Mouse (Mus musculus): Measurements from ENCODE around the gene Ints3.
A peak's percentile ranks its signal among the peaks of the same experiment; 100 is the strongest.

Ints3 gene

DNA sequence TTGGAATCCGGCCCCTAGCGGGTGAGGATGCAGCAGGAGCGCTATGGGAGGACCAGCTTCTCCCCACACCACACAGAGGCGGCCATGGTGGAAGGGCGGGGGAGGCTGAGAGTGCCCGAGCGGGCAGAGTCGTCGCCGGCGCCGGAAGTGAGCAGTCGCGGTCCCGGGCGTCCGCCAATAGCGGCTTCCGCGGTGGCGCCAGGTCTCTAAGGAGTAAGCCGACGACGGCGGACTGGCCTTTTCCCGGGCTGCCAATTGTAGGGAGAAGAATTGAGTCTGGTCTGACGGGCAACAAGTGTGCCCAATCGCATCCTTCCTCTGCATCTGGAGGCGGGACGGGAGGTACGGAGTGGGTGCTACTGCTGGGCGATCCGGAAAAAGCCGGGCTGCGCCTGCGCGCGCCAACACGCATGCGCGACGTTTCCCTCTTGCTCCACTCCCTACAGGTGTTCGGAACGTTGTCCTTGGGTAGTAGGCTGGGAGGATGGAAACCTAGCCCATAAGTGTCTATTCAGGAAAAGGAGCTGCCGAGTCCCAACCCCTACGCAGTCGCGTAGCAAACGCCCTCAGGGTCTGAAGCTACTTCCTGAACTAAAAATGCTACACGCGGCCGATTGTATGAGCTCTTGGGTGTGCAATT lies at the start of gene Ints3:
Gene Ints3 (minus strand): TSS at position 242 of the 640 bp plus-strand sequence.
- peak; percentile 100 for DNase-seq (ENCODE audit: low read depth, low spot score)

- DNase-seq (ENCODE audit: low read depth, low spot score) = peak; percentile 99
Observed at GRCm38 (mm10) chr3:90475831-90476611, 42.6 kb upstream of the Ints3 start, which contains the start of gene Ilf2. TSS of gene Ilf2 (plus strand) at chr3:90476126.

- DNase-seq (ENCODE audit: low read depth, low spot score) = peak; percentile 39
Observed at GRCm38 (mm10) chr3:90475151-90475830, 41.9 kb upstream of the Ints3 start.

DNA sequence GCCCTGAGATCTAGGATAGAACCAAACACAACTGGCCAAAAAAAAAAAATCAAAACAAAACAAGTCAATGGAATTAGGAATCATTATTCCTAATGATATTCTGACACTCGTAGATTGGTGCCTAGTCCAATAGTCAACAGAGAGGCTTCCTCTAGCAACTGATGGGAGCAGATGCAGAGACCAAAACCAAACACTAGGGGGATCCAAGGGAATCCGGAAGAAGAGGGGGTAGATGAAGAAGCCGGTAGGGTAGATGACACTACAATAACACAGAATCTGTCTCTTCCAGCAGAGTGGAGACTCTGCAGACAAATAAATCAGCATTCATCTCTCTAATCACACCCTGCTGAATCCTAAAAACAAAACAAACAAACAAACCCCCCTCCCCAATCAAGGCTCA lies 38.8 kb upstream of the Ints3 start:
- peak; percentile 79 for DNase-seq (ENCODE audit: low read depth, low spot score)

DNA sequence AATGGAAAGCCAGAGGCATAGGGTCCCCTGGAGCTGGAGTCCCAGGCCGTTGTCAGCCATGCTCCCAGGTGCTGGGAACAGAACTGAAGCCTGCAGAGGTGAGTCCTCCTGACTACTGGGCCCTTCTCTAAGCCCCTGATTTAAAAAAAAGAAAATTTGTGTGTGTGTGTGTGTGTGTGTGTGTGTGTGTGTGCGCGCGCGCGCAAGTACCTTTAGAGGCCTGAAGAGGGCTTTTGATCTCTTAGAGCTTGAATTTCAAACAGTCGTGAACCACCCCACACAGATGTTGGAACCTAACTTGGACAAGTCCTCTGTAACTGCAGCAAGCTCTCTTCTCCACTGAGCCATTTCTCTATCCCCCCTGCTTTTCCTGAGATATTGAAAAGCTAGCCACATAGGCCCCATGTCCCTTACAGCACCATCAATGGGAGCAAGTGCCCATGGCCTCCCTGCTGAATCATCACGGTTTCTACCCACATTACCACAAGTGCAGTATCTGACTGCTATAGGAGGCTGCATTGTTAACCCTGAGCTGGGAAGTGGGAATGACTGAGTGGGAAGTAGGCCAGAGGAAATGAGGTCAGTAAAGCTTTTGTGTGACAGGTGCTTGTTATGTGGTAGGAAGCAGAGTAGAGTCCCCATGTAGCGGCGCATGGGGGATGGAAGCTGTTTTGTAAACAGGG lies 34.3 kb upstream of the Ints3 start:
- DNase-seq (ENCODE audit: low read depth, low spot score) = peak; percentile 57

GRCm38 (mm10) chr3:90466311-90466766 lies 32.9 kb upstream of the Ints3 start:
- DNase-seq (ENCODE audit: low read depth, low spot score) = peak; percentile 76

GRCm38 (mm10) chr3:90465686-90466310 lies 32.4 kb upstream of the Ints3 start, which contains the start of gene Npr1:
TSS of gene Npr1 (minus strand) at chr3:90465866.
- peak; percentile 49 for DNase-seq (ENCODE audit: low read depth, low spot score)

DNA sequence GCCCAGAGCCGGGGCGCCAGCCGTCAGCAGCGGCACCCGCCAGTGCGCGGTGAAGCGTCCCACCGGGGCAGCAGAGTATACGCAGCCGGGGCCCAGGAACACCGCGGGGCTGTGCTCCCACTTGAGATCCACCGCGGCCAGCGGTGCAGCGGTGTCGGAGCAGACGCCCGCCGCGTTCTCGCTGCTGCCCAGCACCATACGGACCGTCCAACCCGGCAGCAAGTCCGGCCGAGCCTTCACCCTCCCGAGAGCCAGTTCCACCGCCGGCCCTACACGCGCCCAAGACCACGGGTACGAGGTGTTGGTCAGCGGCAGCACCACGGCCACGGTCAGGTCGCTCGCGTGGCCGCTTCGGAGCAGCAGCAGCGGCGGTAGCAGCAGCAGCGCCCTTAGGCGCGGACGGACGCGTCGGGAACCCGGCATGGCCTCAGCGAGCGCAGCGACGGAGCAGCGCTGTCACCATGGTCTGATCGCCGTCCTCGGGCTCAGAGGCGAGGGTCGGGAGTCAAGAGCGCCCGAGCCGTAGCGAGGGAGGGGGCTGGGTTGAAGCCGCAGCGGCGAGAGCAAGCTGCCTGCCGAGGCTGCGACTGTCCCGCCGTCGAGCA lies 31.8 kb upstream of the Ints3 start:
- peak; percentile 73 for DNase-seq (ENCODE audit: low read depth, low spot score)

GRCm38 (mm10) chr3:90464552-90465080 lies 31.2 kb upstream of the Ints3 start:
- DNase-seq (ENCODE audit: low read depth, low spot score) = peak; percentile 68

DNA sequence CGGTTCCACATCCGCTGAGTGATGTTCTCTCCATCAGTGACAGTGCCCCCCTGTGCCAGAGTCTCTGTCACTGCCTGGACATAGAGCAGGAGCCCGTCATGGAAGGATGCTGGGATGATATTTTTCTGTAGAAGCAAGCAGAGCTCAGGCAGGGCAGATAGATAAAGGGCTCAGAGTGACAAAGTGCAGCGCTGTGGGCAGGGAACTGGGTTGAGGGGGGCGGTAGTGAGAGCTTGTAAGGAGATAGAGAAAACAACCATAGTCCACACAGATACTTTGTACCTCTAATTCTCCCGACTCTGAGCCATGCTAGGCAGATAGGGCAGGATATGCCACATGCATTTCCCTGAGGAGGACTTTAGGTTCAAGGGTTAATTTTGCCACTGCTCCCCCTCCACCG lies 29.2 kb upstream of the Ints3 start:
- DNase-seq (ENCODE audit: low read depth, low spot score) = no peak

DNA sequence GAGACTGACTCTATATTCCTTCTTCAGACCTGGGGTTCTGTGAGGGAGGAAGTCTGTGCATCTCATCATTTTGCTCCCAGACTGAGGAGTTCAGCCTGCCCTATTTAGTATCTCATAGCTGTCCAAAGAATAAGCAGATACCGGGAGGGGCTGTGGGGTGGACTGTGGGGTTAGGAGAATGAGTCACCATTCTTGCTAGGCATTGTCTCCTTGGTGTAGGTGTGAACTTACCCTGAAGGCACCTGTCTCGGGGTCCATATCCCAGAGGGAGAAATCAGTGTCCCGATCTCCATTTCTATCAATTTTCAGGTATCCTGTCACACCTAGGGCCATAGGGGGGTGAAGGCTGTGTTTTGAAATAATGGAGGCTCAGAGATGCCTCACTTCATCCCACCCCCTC lies 28.5 kb upstream of the Ints3 start:
- DNase-seq (ENCODE audit: low read depth, low spot score) = no peak

DNA sequence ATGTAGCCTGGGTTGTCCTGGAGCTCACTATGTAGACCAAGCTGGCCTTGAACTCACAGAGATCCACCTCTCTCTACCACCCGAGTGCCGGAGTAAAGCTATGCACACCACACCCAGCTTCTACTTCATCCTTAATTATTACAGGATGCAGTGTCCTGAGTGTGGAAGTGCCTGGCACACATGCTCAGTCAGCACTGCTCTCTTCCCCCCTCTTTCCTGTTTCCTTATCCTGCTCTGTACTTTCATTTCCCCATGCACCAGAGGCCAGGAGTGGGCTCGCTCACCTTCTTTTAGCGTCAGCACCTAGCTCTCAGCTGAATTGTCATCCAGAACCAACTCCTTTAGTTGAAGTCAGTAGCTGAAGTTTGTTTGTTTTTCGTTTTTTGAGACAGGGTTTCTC lies 26.9 kb upstream of the Ints3 start:
- DNase-seq (ENCODE audit: low read depth, low spot score) = no peak

DNA sequence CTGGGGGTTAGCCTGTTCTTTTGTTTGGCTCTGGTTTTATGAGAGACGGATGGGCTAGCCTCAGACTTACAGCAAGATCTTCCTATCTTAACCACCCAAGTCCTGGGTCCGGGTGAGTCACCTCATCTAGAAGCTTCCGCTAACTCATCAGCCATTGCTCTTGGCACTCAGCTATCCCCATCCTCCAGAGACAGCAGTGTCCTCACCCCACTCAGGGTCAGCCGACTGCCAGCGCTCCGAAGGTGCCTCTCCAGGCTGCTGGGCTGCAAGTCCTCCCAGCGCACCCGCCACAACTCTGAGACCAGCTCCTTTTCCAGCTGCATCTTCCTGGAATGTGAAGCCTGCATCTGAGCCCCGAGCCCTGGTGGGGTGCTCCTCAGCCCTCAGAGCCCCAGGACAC lies 26.3 kb upstream of the Ints3 start:
- DNase-seq (ENCODE audit: low read depth, low spot score) = no peak

GRCm38 (mm10) chr3:90454931-90455330 lies 21.5 kb upstream of the Ints3 start:
- peak; percentile 82 for DNase-seq (ENCODE audit: low read depth, low spot score)

GRCm38 (mm10) chr3:90451396-90452095 lies 18.1 kb upstream of the Ints3 start:
- DNase-seq (ENCODE audit: low read depth, low spot score) = peak; percentile 70

GRCm38 (mm10) chr3:90450874-90451273 lies 17.5 kb upstream of the Ints3 start:
- peak; percentile 42 for DNase-seq (ENCODE audit: low read depth, low spot score)

- DNase-seq (ENCODE audit: low read depth, low spot score) = no peak
Observed at GRCm38 (mm10) chr3:90448626-90449025, 15.2 kb upstream of the Ints3 start.

- DNase-seq (ENCODE audit: low read depth, low spot score) = peak; percentile 70
Observed at GRCm38 (mm10) chr3:90447123-90447494, 13.7 kb upstream of the Ints3 start.

DNA sequence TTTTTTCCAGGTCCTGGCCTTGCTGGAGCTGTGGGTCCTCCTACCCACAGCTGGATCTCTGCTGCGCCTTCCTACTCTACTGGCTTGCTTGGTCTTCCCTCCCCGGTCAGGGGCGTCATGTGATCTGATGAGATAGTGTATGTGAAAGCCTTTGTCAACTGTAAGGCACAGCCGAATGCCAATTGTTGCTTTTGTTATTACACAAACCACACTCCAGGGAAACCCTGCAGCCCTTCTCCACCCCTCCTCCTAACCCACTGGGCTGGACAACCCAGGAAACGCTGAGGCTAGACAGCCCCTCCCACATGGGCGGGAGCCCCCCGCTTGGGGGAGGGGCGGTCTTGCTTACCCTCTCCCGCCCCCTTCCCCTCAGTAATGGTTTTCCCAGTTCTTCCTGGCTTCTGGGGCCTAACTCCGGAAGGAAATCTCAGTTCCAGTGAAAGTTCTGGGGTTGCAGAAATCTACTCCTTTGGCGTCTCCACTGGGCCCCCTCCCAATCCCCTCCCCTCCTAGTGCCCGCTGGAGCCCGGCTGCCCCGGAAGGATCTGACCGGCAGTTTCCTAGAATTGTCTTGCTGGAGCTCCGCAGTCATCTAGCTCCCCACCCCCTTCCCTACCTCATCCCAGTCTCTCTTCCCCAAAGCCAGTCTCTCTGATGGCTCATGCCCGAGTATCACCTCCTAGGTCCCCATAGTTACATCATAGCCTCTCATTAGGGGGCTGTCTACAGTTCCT lies 13.1 kb upstream of the Ints3 start:
- DNase-seq (ENCODE audit: low read depth, low spot score) = peak; percentile 99

Measured in ZHBTc4 (cell line).